Mouse (Mus musculus) CH12.LX (cell line): ENCODE results near the gene Errfi1. TPM values are rescaled to one million over a fixed set of nuclear protein-coding genes. Genes with fewer than 3 reads are reported as not detected.

Experiments
- DNase-seq: peaks from one replicate; pipeline ENCODE4 v3.0.0-alpha.2; 2013; ENCODE audit errors: extremely low read depth
- H3K27ac ChIP-seq: 2 replicates; pipeline ENCODE4 v1.5.1; 2012; ENCODE audit warnings: low read depth, mild to moderate bottlenecking, control low read depth, moderate library complexity; ENCODE audit not compliant: insufficient read depth
- H3K27me3 ChIP-seq: replicated peaks from 2 replicates; pipeline ENCODE3; 2012; ENCODE audit warnings: inconsistent platforms
- H3K36me3 ChIP-seq, 2 experiments: replicated peaks in 1 of 2; 2 replicates each; pipeline versions ENCODE3 to v1.6.1; 2012; ENCODE audit warnings: inconsistent platforms in 1 of 2, low read length in 1 of 2, mild to moderate bottlenecking in 1 of 2, mixed read lengths in 1 of 2, moderate library complexity in 1 of 2; ENCODE audit not compliant: control insufficient read depth in 1 of 2, insufficient read depth in 1 of 2
- H3K4me1 ChIP-seq, 2 experiments: 2 replicates each; pipeline ENCODE4 v1.6.1; 2012; ENCODE audit warnings: inconsistent platforms in 1 of 2, moderate library complexity in 1 of 2; ENCODE audit not compliant: insufficient read depth in 2 of 2, control insufficient read depth in 1 of 2
- H3K4me2 ChIP-seq: 2 replicates; pipeline ENCODE4 v1.6.1; 2012; ENCODE audit warnings: low read depth, mild to moderate bottlenecking, control low read depth; ENCODE audit not compliant: poor library complexity, insufficient read depth, severe bottlenecking
- H3K4me3 ChIP-seq, 3 experiments: fragments of 150-350 bp in 1 of 3; sonication (generic) in 1 of 3; replicated peaks in 1 of 3; 2 replicates each; pipeline versions ENCODE3 to v1.5.1; 2011 to 2012; ENCODE audit warnings: low read depth in 2 of 3, low read length in 2 of 3, mild to moderate bottlenecking in 2 of 3, moderate library complexity in 2 of 3, control low read depth in 1 of 3, improper control_type of control experiment in 1 of 3, inconsistent platforms in 1 of 3, mixed read lengths in 1 of 3; ENCODE audit not compliant: poor library complexity in 1 of 3
- H3K79me2 ChIP-seq: replicated peaks from 2 replicates; pipeline ENCODE4 v1.6.1; 2012; ENCODE audit warnings: mild to moderate bottlenecking, moderate library complexity; ENCODE audit not compliant: control insufficient read depth, poor library complexity, insufficient read depth, severe bottlenecking; ENCODE audit errors: extremely low read depth
- H3K9ac ChIP-seq: 2 replicates; pipeline ENCODE4 v1.6.1; 2012; ENCODE audit warnings: low read depth, mild to moderate bottlenecking, control low read depth, moderate library complexity; ENCODE audit not compliant: insufficient read depth
- H3K9me3 ChIP-seq: replicated peaks from 2 replicates; pipeline ENCODE3; 2012; ENCODE audit warnings: low read length, inconsistent platforms, mixed read lengths
- BHLHE40 ChIP-seq: IDR thresholded peaks from 2 replicates; pipeline ENCODE4 v1.6.1; 2011; ENCODE audit warnings: mild to moderate bottlenecking, low read depth, low read length, improper control_type of control experiment
- CHD1 ChIP-seq: IDR thresholded peaks from 2 replicates; pipeline ENCODE4 v1.6.1; 2012; ENCODE audit warnings: low read depth, low read length, improper control_type of control experiment, inconsistent platforms
- CHD2 ChIP-seq: IDR thresholded peaks from 2 replicates; pipeline ENCODE4 v1.6.1; 2011; ENCODE audit warnings: low read length, improper control_type of control experiment
- E2F4 ChIP-seq: IDR thresholded peaks from 2 replicates; pipeline ENCODE4 v1.6.1; 2011; ENCODE audit warnings: low read depth, low read length, improper control_type of control experiment; ENCODE audit not compliant: insufficient replicate concordance
- ETS1 ChIP-seq: conservative IDR thresholded peaks from 2 replicates; pipeline ENCODE4 v1.6.1; 2012; ENCODE audit warnings: low read depth, mild to moderate bottlenecking, inconsistent platforms, low read length, improper control_type of control experiment, moderate library complexity
- GABPA ChIP-seq: IDR thresholded peaks from 2 replicates; pipeline ENCODE4 v1.6.1; 2012; ENCODE audit warnings: low read depth, low read length, improper control_type of control experiment, inconsistent platforms; ENCODE audit not compliant: insufficient replicate concordance
- IRF4 ChIP-seq: IDR thresholded peaks from 2 replicates; pipeline ENCODE4 v1.6.1; 2014; ENCODE audit warnings: low read depth, mild to moderate bottlenecking, inconsistent platforms, low read length, improper control_type of control experiment
- JUN ChIP-seq: IDR thresholded peaks from 2 replicates; pipeline ENCODE4 v1.6.1; 2011; ENCODE audit warnings: low read depth, mild to moderate bottlenecking, low read length, improper control_type of control experiment, moderate library complexity; ENCODE audit not compliant: insufficient read depth
- KAT2A ChIP-seq: IDR thresholded peaks from 2 replicates; pipeline ENCODE4 v1.6.1; 2012; ENCODE audit warnings: low read length, improper control_type of control experiment, inconsistent platforms; ENCODE audit not compliant: insufficient replicate concordance
- MAFK ChIP-seq: IDR thresholded peaks from 2 replicates; pipeline ENCODE4 v1.6.1; 2011; ENCODE audit warnings: low read length, improper control_type of control experiment; ENCODE audit not compliant: insufficient replicate concordance
- MAZ ChIP-seq: IDR thresholded peaks from 2 replicates; pipeline ENCODE4 v1.6.1; 2012; ENCODE audit warnings: low read depth, mild to moderate bottlenecking, inconsistent platforms, low read length, improper control_type of control experiment, moderate library complexity
- MXI1 ChIP-seq: IDR thresholded peaks from 2 replicates; pipeline ENCODE4 v1.6.1; 2011; ENCODE audit warnings: mild to moderate bottlenecking, low read depth, low read length, improper control_type of control experiment
- MYC ChIP-seq: IDR thresholded peaks from 2 replicates; pipeline ENCODE4 v1.6.1; 2011; ENCODE audit warnings: low read depth, mild to moderate bottlenecking, improper control_type of control experiment, low read length
- NRF1 ChIP-seq: IDR thresholded peaks from 2 replicates; pipeline ENCODE4 v1.6.1; 2014; ENCODE audit warnings: low read depth, mild to moderate bottlenecking, inconsistent platforms, low read length, improper control_type of control experiment, moderate library complexity
- PAX5 ChIP-seq: IDR thresholded peaks from 2 replicates; pipeline ENCODE4 v1.6.1; 2012; ENCODE audit warnings: low read length, inconsistent platforms, mixed read lengths
- POLR2A ChIP-seq: IDR thresholded peaks from 2 replicates; pipeline ENCODE4 v1.6.1; 2011; ENCODE audit warnings: low read depth, mild to moderate bottlenecking, improper control_type of control experiment, low read length
- POLR2AphosphoS2 ChIP-seq: IDR thresholded peaks from 2 replicates; pipeline ENCODE4 v1.6.1; 2011; ENCODE audit warnings: low read depth, low read length, improper control_type of control experiment
- RAD21 ChIP-seq: IDR thresholded peaks from 2 replicates; pipeline ENCODE4 v1.6.1; 2011; ENCODE audit warnings: low read depth, mild to moderate bottlenecking, low read length, improper control_type of control experiment, moderate library complexity
- SIN3A ChIP-seq: IDR thresholded peaks from 2 replicates; pipeline ENCODE4 v1.6.1; 2012; ENCODE audit warnings: low read length, improper control_type of control experiment, inconsistent platforms
- SMC3 ChIP-seq: IDR thresholded peaks from 2 replicates; pipeline ENCODE4 v1.6.1; 2011; ENCODE audit warnings: low read depth, low read length, improper control_type of control experiment
- USF1 ChIP-seq: IDR thresholded peaks from 2 replicates; pipeline ENCODE4 v1.6.1; 2014; ENCODE audit warnings: low read depth, mild to moderate bottlenecking, inconsistent platforms, low read length, improper control_type of control experiment
- ZKSCAN1 ChIP-seq: IDR thresholded peaks from 2 replicates; pipeline ENCODE4 v1.6.1; 2012; ENCODE audit warnings: low read depth, inconsistent platforms, low read length, improper control_type of control experiment, borderline replicate concordance
- ZMIZ1 ChIP-seq: IDR thresholded peaks from 2 replicates; pipeline ENCODE4 v1.6.1; 2012; ENCODE audit warnings: low read depth, mild to moderate bottlenecking, inconsistent platforms, low read length, improper control_type of control experiment
- ZNF384 ChIP-seq: IDR thresholded peaks from 2 replicates; pipeline ENCODE4 v1.6.1; 2012; ENCODE audit warnings: low read depth, low read length, improper control_type of control experiment, inconsistent platforms
- dilution Hi-C: fragments of 300-500 bp; cut with MboI; formaldehyde crosslinking; loops from 2 replicates; pipeline ENCODE4 v1.14.3; 2020; ENCODE audit warnings: low sequenced_read_pairs; ENCODE audit not compliant: extremely low pct_unique_long_range_greater_than_20kb, extremely low pct_ligation_motif_present
- in situ Hi-C: fragments of 300-500 bp; cut with MboI; formaldehyde crosslinking; loops from 3 replicates; pipeline ENCODE4 v1.14.3; 2019; ENCODE audit warnings: low sequenced_read_pairs, low pct_ligation_motif_present, low pct_unique_long_range_greater_than_20kb, mixed read lengths
- polyA plus RNA-seq: library from polyadenylated mRNA; unstranded; fragments of >175 nt; gene quantifications from 2 replicates; pipeline ENCODE4 v1.2.1, GENCODE M21; 2012; ENCODE audit warnings: low read depth; ENCODE audit not compliant: insufficient read length
- total RNA-seq, 2 experiments: library from RNA; depleted of rRNA; stranded (reverse); fragments of 300-350 nt in 1 of 2; fragments of >200 nt in 1 of 2; gene quantifications; 2 replicates each; pipeline ENCODE4 v1.2.3; 2012 to 2014

Errfi1 gene
- total and polyA plus RNA-seq, 3 experiments, result 0.08 to 0.28 (median 0.14) TPM

- no peak for DNase-seq
Measured at GRCm38 (mm10) chr4:150855346-150855745, 1.6 kb downstream of the Errfi1 start.

DNA sequence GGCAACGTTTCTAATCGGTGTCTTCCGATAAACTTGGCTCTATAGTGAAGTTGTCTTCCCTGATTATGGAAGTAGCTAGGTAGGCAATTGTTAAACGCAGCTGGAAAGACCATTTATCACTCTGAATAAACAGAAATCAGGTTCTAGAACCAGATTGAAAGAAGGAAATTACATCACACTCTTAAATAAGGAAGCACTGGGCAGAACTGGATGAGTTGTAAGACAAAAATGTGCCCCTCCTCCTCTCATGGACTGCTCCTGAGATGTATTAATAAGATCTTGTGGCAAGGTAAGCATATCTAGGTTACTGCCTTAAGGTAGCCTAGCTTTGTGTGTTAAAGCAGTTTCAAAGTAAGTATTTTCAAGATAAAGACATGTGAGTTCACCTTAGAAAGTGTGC lies 6.8 kb downstream of the Errfi1 start:
- TF ChIP-seq GABPA, result no peak
- no peak for TF ChIP-seq CHD2
- TF ChIP-seq MYC, result no peak
- TF ChIP-seq RAD21, result no peak
- TF ChIP-seq SMC3, result no peak
- no peak for TF ChIP-seq POLR2AphosphoS2
- no peak for TF ChIP-seq CHD1
- TF ChIP-seq IRF4, result no peak
- TF ChIP-seq SIN3A, result no peak
- no peak for TF ChIP-seq MAFK
- no peak for TF ChIP-seq POLR2A
- no peak for TF ChIP-seq ZKSCAN1
- TF ChIP-seq MXI1, result no peak
- TF ChIP-seq KAT2A, result no peak
- TF ChIP-seq JUN, result no peak
- TF ChIP-seq USF1, result no peak
- Histone ChIP-seq H3K9me3 (no peaks in the 10 kb centered on the region), H3K4me3 (no peak overlapping the region), H3K27ac (no peak overlapping the region), H3K27me3 (no peaks in the 10 kb centered on the region), H3K4me2 (no peak overlapping the region), H3K4me1 (peaks cover 0 to 4% of the 10 kb centered on the region in 2 experiments; a peak in 1 of 4 replicates), H3K9ac (no peak overlapping the region), H3K36me3 (no peaks in the 10 kb centered on the region), H3K79me2 (no peaks in the 10 kb centered on the region)
- dilution Hi-C loops (no loop called here), in situ Hi-C loops (loop anchor here (10.0 kb wide), 1 partner anchor 104 kb away; no protein-coding TSS in a partner anchor)
- DNase-seq, result no peak

More at GRCm38 (mm10) chr4:150855346-150855745, 1.6 kb downstream of the Errfi1 start:
- Histone ChIP-seq H3K27me3 (no peaks in the 10 kb centered on the region), H3K9ac (no peak overlapping the region), H3K4me2 (no peak overlapping the region), H3K79me2 (no peaks in the 10 kb centered on the region), H3K36me3 (no peaks in the 10 kb centered on the region), H3K4me3 (no peak overlapping the region), H3K27ac (no peak overlapping the region), H3K9me3 (no peaks in the 10 kb centered on the region), H3K4me1 (0 out of 4 replicates have a peak, but pooled peaks cover 0 to under 1% of the 10 kb centered on the region in 2 experiments)
- in situ Hi-C loops (no loop called here), dilution Hi-C loops (no loop called here)
- TF ChIP-seq USF1 (no peak), ETS1 (no peak), ZNF384 (no peak), MXI1 (no peak), CHD2 (no peak), E2F4 (no peak), MAZ (no peak), ZMIZ1 (no peak), BHLHE40 (no peak), PAX5 (no peak), SMC3 (no peak), NRF1 (no peak), MYC (no peak), POLR2A (no peak)
